Mouse (Mus musculus) liver, embryonic 16.5 days (tissue): ENCODE results near the gene Frem3. TPM values are rescaled to one million over a fixed set of nuclear protein-coding genes. Genes with fewer than 3 reads are reported as not detected.

ENCODE experiments used
- ATAC-seq: fragments of 200-750 bp; cut with Nextera tagmentation; 2 replicates; pipeline ENCODE4 v1.8.0; 2017; ENCODE audit warnings: low read depth, mild to moderate bottlenecking, moderate number of reproducible peaks, moderate library complexity
- H3K27ac ChIP-seq: fragments of 300-500 bp; sonication (generic); 2 replicates; pipeline ENCODE4 v1.5.1; 2014; ENCODE audit warnings: mild to moderate bottlenecking, low read length
- H3K27me3 ChIP-seq: fragments of 300-500 bp; sonication (generic); 2 replicates; pipeline ENCODE4 v1.6.1; 2014; ENCODE audit warnings: low read depth, low read length, mixed read lengths; ENCODE audit not compliant: control insufficient read depth, insufficient read depth
- H3K36me3 ChIP-seq: fragments of 300-500 bp; sonication (generic); 2 replicates; pipeline ENCODE4 v1.6.1; 2014; ENCODE audit warnings: mild to moderate bottlenecking; ENCODE audit not compliant: control insufficient read depth, insufficient read depth
- H3K4me1 ChIP-seq: fragments of 300-500 bp; sonication (generic); 2 replicates; pipeline ENCODE4 v1.6.1; 2014; ENCODE audit warnings: low read depth, low read length, mixed read lengths; ENCODE audit not compliant: control insufficient read depth
- H3K4me2 ChIP-seq: fragments of 300-500 bp; sonication (generic); 2 replicates; pipeline ENCODE4 v1.6.1; 2014; ENCODE audit warnings: low read depth, low read length, mixed read lengths
- H3K4me3 ChIP-seq: fragments of 300-500 bp; sonication (generic); 2 replicates; pipeline ENCODE4 v1.5.1; 2014; ENCODE audit warnings: low read depth, mild to moderate bottlenecking, low read length
- H3K9ac ChIP-seq: fragments of 300-500 bp; sonication (generic); 2 replicates; pipeline ENCODE4 v1.6.1; 2014; ENCODE audit warnings: low read depth, low read length
- H3K9me3 ChIP-seq: fragments of 300-500 bp; sonication (generic); replicated peaks from 2 replicates; pipeline ENCODE4 v1.6.1; 2016; ENCODE audit warnings: low read length; ENCODE audit not compliant: control insufficient read depth
- WGBS: fragments of 180-500 bp; shearing (Covaris S2); extraction: QIAGEN DNeasy Blood & Tissue Kit; methylation state at CpG from one replicate; pipeline ENCODE4 v1.1.7; 2014; ENCODE audit not compliant: insufficient replicate concordance; 5-methylcytosine and 5-hydroxymethylcytosine counted together
- polyA plus RNA-seq: library from polyadenylated mRNA; unstranded; fragments of >200 nt; fragmentation: Nextera tagmentation; extraction: Ambion mirVana; gene quantifications from 2 replicates; pipeline ENCODE4 v1.2.1, GENCODE M21; 2015

The Frem3 gene
- polyA plus RNA-seq, 1 experiment from 2014 or later = 0.08 TPM

DNA sequence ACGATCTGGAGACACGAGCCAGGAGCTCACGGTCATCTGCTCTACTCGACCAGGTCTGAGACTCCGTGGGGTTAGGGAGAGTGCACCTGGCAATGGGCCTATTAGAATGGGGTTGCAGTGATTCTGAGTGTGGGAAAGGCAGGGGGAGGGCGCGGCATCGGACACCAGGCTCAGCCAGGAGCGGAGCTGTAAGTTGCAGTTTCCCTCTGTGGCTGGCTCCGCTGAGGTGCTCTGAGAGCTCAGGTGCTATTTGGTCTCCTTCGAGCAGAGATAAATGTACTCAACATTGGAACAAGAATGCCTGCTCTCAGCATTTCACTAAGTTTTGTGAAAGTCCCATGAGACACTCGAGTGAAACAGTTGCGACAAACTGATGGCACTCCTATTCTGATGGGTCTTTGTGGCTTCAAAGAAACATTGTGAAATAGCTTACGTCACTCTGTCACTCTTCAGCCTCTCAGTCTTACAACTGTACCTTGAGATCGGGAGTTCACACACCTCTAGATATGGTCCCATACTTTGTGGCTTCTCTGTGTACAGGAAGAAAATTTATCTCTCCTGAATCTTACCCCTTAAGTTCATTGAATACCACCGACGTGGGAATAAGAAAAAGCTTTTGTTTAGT is 58.5 kb downstream of the Frem3 start:
- no peak overlapping the region for H3K4me3 ChIP-seq

DNA sequence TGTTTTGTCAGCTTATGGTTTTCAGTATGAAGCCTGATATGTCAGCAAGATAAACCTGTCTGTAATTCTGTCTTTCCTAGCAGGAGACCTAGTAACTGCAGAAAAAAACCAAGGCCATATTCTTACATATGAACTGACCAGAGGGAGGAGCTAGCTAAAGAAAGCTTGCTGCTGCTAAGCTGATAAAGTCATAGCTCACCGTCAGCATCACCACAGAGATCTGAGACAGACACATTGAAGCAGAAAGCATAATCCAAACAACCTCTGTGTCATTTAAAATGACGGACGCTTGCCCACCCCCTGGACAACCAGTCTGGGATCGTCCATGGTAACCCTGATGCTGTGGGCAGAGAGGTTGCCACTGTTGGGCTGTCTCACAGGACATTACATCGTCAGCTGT is 71.7 kb downstream of the Frem3 start:
- no peaks in the 10 kb centered on the region for H3K9me3 ChIP-seq
- ATAC-seq = 0 out of 2 replicates have a peak, but pooled peaks have one; percentile 33
- H3K4me3 ChIP-seq = no peak overlapping the region
- peak overlapping the region; percentile 49; the same call in 1 of the 2 replicates for H3K27ac ChIP-seq
- peaks cover 23% of the 10 kb centered on the region for H3K4me1 ChIP-seq
- WGBS = 36% methylated on average over 5 of the region's 5 CpGs
- H3K4me2 ChIP-seq = 0 out of 2 replicates have a peak overlapping the region, but pooled peaks have one; percentile 21
- no peaks in the 10 kb centered on the region for H3K36me3 ChIP-seq
- H3K27me3 ChIP-seq = no peaks in the 10 kb centered on the region
- no peak overlapping the region for H3K9ac ChIP-seq

More for the DNA sequence above, 58.5 kb downstream of the Frem3 start:
- 47% methylated on average over 17 of the region's 17 CpGs for WGBS
- no peak for ATAC-seq
- Histone ChIP-seq H3K27me3 (no peaks in the 10 kb centered on the region), H3K27ac (no peak overlapping the region), H3K36me3 (no peaks in the 10 kb centered on the region), H3K9ac (no peak overlapping the region), H3K4me1 (no peaks in the 10 kb centered on the region), H3K4me2 (no peak overlapping the region), H3K9me3 (no peaks in the 10 kb centered on the region)

DNA sequence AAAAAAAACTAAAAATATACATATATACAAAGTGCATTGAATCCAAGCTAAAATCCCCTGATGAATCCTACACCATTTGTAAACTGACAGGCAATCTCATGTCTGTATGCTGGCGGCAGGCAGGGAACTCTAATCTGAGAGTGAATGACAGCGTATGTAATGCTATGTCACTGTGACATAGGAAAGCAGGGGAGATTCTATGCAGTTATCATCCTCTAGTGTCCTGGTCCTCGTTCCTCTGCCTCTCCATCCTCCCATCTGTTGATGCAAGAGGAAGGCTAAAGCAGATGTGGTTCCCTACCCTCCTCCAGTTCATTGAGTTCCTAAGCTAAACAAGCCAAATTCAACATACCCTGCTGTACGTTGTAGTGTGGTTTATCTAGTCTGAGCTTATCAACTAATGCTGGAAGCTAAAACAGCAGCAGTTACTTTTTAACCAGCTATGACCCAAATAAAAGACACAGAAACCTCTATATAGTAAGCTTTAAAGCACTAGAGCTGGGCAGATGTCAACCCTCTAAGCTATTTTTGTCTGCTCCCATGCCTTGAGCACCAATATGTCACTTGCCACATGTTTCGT is 73.0 kb downstream of the Frem3 start:
- 28% methylated on average over 5 of the region's 5 CpGs for WGBS
- peak; percentile 80 for ATAC-seq

DNA sequence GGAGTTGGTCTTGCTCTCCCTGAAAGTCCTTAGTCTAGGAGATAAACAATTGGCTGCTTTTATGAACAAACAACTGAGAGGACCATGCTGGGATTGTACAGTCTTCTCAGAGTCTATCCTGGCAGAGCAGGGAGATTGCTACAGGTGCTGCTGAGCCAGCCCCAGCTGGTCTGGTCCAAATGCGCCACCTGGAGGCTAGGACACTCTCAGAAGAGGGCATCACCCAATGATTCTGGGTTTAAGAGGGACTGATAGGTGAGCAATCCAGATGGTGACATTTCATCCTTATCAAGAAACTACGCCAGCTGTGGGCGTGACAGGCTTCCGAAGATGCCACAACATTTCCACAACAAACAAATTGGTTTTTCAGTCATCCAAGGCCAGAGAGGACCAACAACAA is 77.3 kb downstream of the Frem3 start:
- WGBS = 11% methylated on average over 4 of the region's 4 CpGs
- no peak overlapping the region for H3K4me3 ChIP-seq
- H3K9ac ChIP-seq = no peak overlapping the region
- H3K36me3 ChIP-seq = no peaks in the 10 kb centered on the region
- H3K9me3 ChIP-seq = no peaks in the 10 kb centered on the region
- H3K4me1 ChIP-seq = peaks cover 22% of the 10 kb centered on the region
- H3K27ac ChIP-seq = peak overlapping the region; percentile 71
- H3K27me3 ChIP-seq = no peaks in the 10 kb centered on the region
- peak; percentile 90 for ATAC-seq
- no peak overlapping the region for H3K4me2 ChIP-seq

More for the DNA sequence above, 73.0 kb downstream of the Frem3 start:
- Histone ChIP-seq H3K4me1 (peaks cover 27% of the 10 kb centered on the region), H3K9me3 (no peaks in the 10 kb centered on the region), H3K4me2 (no peak overlapping the region), H3K4me3 (no peak overlapping the region), H3K36me3 (no peaks in the 10 kb centered on the region), H3K9ac (no peak overlapping the region), H3K27ac (peak overlapping the region; percentile 47), H3K27me3 (no peaks in the 10 kb centered on the region)

DNA sequence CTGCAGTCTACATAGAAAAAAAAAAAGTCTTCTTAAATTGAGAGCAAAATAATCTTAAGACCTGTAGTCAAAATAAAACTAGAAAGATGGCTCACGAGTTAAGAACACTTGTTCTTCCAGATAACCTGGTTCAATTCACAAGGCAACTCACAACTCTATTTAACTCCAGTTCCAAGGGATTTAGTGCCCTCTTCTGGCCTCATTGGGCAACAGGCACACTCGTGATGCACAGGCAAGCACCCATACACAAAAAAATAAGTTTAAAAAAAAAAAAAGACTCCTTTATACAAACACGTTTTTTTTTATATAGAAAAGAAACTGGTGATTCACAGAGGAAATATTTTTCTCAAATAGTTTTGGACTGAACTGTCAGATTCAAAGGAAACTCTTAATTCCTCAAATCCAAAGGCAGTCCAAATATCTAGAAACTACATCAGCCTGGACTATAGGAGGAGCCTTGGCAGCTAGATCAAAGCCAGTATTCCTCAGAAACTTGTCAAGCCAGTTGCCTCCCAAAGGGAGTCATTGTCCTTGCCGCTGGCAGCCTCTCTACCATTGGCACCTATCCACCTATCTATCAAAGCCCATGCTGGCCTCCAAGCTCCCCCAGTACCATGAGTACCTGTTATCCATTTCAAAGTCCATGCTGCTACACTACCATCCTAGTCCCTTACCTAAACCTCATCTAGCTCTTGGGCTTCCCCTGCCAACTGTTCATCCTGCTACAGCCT is 100.0 kb downstream of the Frem3 start:
- H3K4me3 ChIP-seq = no peak overlapping the region
- ATAC-seq = no peak
- H3K4me1 ChIP-seq = no peaks in the 10 kb centered on the region
- no peak overlapping the region for H3K27ac ChIP-seq
- no peak overlapping the region for H3K4me2 ChIP-seq
- no peaks in the 10 kb centered on the region for H3K9me3 ChIP-seq
- H3K27me3 ChIP-seq = no peaks in the 10 kb centered on the region
- 73% methylated on average over 4 of the region's 4 CpGs for WGBS
- H3K9ac ChIP-seq = no peak overlapping the region
- peaks cover 48% of the 10 kb centered on the region for H3K36me3 ChIP-seq

DNA sequence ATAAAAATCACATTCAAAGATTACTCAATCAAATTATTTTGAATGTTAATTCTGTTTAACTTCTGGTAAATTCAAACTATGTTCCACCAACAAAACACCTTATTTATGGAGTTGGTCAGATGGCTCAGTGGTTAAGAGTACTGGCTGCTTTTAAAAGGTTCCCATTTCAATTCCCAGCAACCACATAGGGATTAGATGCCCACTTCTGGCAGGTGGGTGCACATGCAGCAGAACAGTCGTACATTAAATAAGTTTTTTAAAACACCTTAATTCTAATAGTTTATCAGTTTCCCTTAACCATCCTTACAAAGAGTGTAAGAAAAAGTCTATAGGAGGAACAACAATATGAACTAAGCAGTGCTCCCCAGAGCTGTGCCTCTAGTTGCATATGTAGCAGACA is 103.6 kb downstream of the Frem3 start:
- no peaks in the 10 kb centered on the region for H3K27me3 ChIP-seq
- H3K9ac ChIP-seq = no peak overlapping the region
- H3K27ac ChIP-seq = no peak overlapping the region
- H3K36me3 ChIP-seq = peaks cover 46% of the 10 kb centered on the region
- H3K4me2 ChIP-seq = no peak overlapping the region
- 76% methylated on average over 1 of the region's 1 CpGs for WGBS
- no peaks in the 10 kb centered on the region for H3K4me1 ChIP-seq
- ATAC-seq = no peak
- H3K9me3 ChIP-seq = no peaks in the 10 kb centered on the region
- H3K4me3 ChIP-seq = no peak overlapping the region

DNA sequence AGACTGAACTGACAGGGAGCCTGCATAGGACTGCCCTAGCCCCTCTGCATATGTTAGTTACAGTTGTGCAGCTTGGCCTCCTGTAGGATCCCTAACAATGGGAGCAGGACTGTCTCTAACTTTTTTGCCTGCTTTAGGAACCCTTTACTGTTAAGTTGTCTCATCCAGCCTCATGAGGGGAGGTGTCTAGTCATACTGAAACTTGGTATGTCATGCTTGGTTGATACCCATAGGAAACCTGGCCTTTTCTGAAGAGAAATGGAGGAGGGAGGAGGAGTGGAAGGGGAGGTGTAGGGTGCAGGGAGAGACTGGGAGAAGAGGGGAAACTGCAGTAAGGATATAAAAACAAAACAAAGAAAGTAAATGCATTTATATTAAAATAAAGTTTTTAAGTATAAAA is 121.4 kb downstream of the Frem3 start:
- Histone ChIP-seq H3K27me3 (no peaks in the 10 kb centered on the region), H3K4me2 (no peak overlapping the region), H3K27ac (no peak overlapping the region), H3K4me1 (no peaks in the 10 kb centered on the region), H3K4me3 (no peak overlapping the region), H3K9ac (no peak overlapping the region), H3K36me3 (peaks cover 44% of the 10 kb centered on the region), H3K9me3 (no peaks in the 10 kb centered on the region)
- no peak for ATAC-seq

DNA sequence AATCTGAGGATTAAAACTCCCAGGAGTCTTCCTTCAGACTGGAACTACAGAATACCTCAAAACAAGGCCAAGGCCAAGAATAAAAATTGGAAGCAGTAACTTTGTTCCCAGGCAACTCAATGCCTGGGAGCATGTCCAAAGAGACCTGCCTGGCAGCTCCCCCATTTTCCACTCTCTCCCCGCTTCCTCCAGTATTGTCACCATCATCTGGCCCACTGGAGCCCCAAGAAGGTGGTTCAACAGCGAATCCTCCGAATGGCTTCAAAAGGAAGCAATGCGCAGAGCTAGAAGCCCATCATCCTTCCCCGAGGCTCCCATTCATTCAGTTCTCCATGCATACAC is 127.1 kb downstream of the Frem3 start:
- under 1% methylated on average over 5 of the region's 5 CpGs for WGBS

More for the DNA sequence above, 127.1 kb downstream of the Frem3 start:
- ATAC-seq = no peak
- Histone ChIP-seq H3K27ac (peak overlapping the region; percentile 99), H3K9ac (peak overlapping the region; percentile 95), H3K27me3 (no peaks in the 10 kb centered on the region), H3K9me3 (no peaks in the 10 kb centered on the region), H3K4me2 (peak overlapping the region; percentile 95), H3K4me3 (peak overlapping the region; percentile 94), H3K36me3 (peaks cover 16% of the 10 kb centered on the region), H3K4me1 (peaks cover 5% of the 10 kb centered on the region; the same call in 1 of the 2 replicates)
